Mouse (Mus musculus): ENCODE results near the gene Usp17lc. TPM values are rescaled to one million over a fixed set of nuclear protein-coding genes. Genes with fewer than 3 reads are reported as not detected.
"Not testable (repeated sequence)": the region's sequence is repeated elsewhere in the genome, so short reads cannot be mapped to it uniquely, and the experiment has no call there.

The Usp17lc gene
- polyA plus RNA-seq (2014; fragmentation: Nextera tagmentation; extraction: Ambion mirVana), result not detected in 2 replicates

DNA sequence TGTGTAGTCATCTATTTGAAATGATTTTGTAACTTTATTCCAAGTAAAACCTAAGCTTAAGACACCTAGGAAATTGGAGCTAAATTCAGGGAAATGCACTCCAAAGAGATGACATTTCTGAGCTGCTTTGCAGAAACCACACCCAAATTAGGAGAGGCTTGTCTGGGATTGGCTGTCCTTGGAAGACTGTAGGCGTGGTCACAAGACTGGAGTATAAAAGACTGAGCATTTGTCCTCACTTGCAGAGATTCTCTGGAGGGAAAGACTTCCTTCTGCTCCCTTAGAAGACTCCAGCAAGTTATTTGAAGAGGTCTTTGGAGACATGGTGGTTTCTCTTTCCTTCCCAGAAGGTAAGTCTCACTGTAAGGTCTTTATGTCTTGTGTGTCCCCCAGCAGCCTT is at the start of gene Usp17lc:
Usp17lc (plus strand) TSS at position 301 of the 400 bp plus-strand sequence.
- H3K4me1 ChIP-seq (ENCODE audit: control insufficient read depth, insufficient read depth, low read length); H3K27ac ChIP-seq (ENCODE audit: low read depth, low read length); ATAC-seq; H3K4me2 ChIP-seq (ENCODE audit: low read length); H3K36me3 ChIP-seq (ENCODE audit: control insufficient read depth, insufficient read depth, low read length); DNase-seq (ENCODE audit: low spot score); H3K9me3 ChIP-seq (replicated peaks; ENCODE audit: control insufficient read depth, low read length); H3K4me3 ChIP-seq (ENCODE audit: low read depth, low read length); H3K9ac ChIP-seq (ENCODE audit: low read length); H3K27me3 ChIP-seq (replicated peaks; ENCODE audit: control insufficient read depth, insufficient read depth, low read length): not testable (repeated sequence)
- WGBS, result 31% methylated on average over 1 of the region's 1 CpGs

DNA sequence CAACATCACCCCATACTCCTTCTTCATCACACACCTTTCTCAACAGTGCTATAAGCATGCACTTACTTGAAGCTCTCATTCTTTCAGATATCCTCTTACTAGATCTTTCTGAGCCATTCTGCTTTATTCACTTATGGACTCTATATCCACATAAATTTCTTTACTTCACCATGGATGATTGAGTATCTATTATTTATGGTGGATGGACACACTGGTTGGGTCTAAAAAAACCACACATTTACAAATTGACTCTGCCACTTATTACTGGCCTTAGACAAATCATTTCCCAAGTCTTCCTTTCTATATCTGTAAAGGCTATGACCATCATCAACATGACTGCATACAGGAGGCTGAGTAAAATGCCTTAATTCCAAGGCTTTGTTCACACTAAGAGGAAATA is 28.8 kb upstream of the Usp17lc start, which contains the start of gene Olfr603:
Olfr603 (minus strand) TSS at position 101 of the 400 bp plus-strand sequence.
- Histone ChIP-seq H3K9ac (ENCODE audit: low read length) (no peak within 1 kb of the TSS), H3K27ac (ENCODE audit: low read depth, low read length) (no peak within 1 kb of the TSS), H3K27me3 (replicated peaks; ENCODE audit: control insufficient read depth, insufficient read depth, low read length) (no peaks in the 10 kb centered on the region), H3K4me3 (ENCODE audit: low read depth, low read length) (no peak within 1 kb of the TSS), H3K36me3 (ENCODE audit: control insufficient read depth, insufficient read depth, low read length) (no peaks in the 10 kb centered on the region), H3K9me3 (replicated peaks; ENCODE audit: control insufficient read depth, low read length) (no peaks in the 10 kb centered on the region), H3K4me2 (ENCODE audit: low read length) (no peak within 1 kb of the TSS), H3K4me1 (ENCODE audit: control insufficient read depth, insufficient read depth, low read length) (no peaks in the 10 kb centered on the region)
- no peak for DNase-seq (ENCODE audit: low spot score)
- ATAC-seq, result no peak

DNA sequence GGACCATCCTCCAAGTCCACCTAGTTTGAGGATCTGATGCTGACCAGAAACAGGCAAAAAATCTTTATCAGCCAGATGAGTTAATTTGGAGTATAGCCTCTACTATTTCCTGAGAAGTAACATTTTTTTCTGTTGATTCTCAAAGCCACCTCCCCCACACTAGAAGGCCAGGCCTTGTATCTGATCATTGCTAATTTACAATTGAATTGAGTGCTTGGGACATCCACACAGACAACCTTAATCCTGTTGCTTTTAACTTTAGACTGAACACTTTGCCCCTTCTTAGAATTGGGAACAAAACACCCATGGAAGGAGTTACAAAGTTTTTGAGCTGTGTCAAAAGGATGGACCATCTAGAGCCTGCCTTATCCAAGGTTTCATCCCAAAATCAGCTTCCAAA is 17.1 kb upstream of the Usp17lc start:
- ATAC-seq, result no peak

DNA sequence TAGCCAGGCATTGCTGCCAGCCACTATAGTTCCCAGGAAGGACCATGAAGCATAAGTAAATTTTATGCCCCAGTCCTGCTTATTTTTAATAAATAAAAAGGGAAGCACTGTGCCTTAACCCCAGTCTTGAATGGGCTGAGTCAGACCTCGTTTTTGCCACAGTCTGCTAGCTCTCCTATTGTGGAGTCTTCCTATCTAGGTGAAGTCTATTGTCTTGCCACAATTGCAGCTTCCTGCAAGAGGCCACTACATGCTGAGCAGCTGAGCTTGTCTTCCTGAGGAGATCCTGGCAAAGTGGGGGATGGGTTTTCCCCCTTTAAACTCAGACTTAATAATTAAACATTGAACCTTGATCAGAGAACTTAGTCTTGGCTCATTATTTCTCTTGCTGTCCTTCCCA is 15.9 kb upstream of the Usp17lc start:
- Histone ChIP-seq H3K9me3 (replicated peaks; ENCODE audit: control insufficient read depth, low read length) (no peaks in the 10 kb centered on the region), H3K4me2 (ENCODE audit: low read length) (no peak overlapping the region), H3K27me3 (replicated peaks; ENCODE audit: control insufficient read depth, insufficient read depth, low read length) (no peaks in the 10 kb centered on the region), H3K4me3 (ENCODE audit: low read depth, low read length) (no peak overlapping the region), H3K36me3 (ENCODE audit: control insufficient read depth, insufficient read depth, low read length) (no peaks in the 10 kb centered on the region), H3K27ac (ENCODE audit: low read depth, low read length) (no peak overlapping the region), H3K9ac (ENCODE audit: low read length) (no peak overlapping the region), H3K4me1 (ENCODE audit: control insufficient read depth, insufficient read depth, low read length) (no peaks in the 10 kb centered on the region)
- 0% methylated on average over 1 of the region's 1 CpGs for WGBS
- DNase-seq (ENCODE audit: low spot score), result no peak
- no peak for ATAC-seq

More for the DNA sequence above, 17.1 kb upstream of the Usp17lc start:
- no peak overlapping the region for H3K27ac ChIP-seq (ENCODE audit: low read depth, low read length)
- H3K27me3 ChIP-seq (replicated peaks; ENCODE audit: control insufficient read depth, insufficient read depth, low read length), result no peaks in the 10 kb centered on the region
- H3K9me3 ChIP-seq (replicated peaks; ENCODE audit: control insufficient read depth, low read length), result no peaks in the 10 kb centered on the region
- no peak for DNase-seq (ENCODE audit: low spot score)
- no peaks in the 10 kb centered on the region for H3K4me1 ChIP-seq (ENCODE audit: control insufficient read depth, insufficient read depth, low read length)
- no peak overlapping the region for H3K4me3 ChIP-seq (ENCODE audit: low read depth, low read length)
- H3K36me3 ChIP-seq (ENCODE audit: control insufficient read depth, insufficient read depth, low read length), result no peaks in the 10 kb centered on the region
- H3K4me2 ChIP-seq (ENCODE audit: low read length), result no peak overlapping the region
- no peak overlapping the region for H3K9ac ChIP-seq (ENCODE audit: low read length)

DNA sequence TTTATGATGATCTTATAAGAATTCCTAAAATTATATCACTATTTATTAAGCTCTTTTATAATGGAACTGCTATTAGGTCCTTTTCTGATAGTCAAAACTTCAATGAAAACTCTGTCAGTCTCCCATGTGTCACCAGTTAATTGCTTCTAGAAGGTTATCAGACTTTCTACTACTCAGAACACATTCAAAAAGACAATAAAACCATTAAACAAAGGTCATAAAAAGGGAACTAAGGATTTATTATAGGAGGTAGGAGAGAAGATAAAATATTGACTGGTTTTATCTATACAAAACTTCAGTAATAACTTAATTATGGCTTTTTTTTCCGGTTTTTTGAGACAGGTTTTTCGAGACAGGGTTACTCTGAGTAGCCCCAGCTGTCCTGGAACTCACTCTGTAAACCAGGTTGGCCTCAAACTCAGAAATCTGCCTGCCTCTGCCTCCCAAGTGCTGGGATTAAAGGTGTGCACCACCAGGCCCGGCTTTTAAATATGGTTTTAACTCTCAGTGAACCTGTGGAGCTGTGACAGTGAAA is 8.3 kb upstream of the Usp17lc start:
- 77% methylated on average over 3 of the region's 3 CpGs for WGBS
- not testable (repeated sequence) for H3K4me2 ChIP-seq (ENCODE audit: low read length); H3K4me1 ChIP-seq (ENCODE audit: control insufficient read depth, insufficient read depth, low read length); H3K27me3 ChIP-seq (replicated peaks; ENCODE audit: control insufficient read depth, insufficient read depth, low read length); DNase-seq (ENCODE audit: low spot score); H3K4me3 ChIP-seq (ENCODE audit: low read depth, low read length); H3K9me3 ChIP-seq (replicated peaks; ENCODE audit: control insufficient read depth, low read length); H3K9ac ChIP-seq (ENCODE audit: low read length); H3K27ac ChIP-seq (ENCODE audit: low read depth, low read length); H3K36me3 ChIP-seq (ENCODE audit: control insufficient read depth, insufficient read depth, low read length); ATAC-seq

DNA sequence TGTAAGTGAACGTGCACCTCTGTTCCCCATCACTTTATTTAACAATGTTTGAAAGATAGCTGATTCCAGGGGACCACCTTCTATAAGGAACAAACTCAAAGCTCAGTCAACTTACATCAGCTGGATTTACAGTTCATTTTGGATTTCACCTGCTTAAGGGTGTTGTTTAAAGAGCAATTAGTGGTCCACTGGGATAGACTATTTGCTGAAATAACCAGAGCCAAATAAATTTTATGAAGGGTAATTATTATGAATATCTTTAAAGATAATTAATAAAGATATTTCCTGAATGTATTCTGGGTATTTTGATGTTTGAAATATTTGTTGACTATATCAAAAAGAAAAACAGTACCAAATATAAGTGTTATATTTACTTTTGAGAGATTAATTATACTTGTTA is 30.5 kb downstream of the Usp17lc start, which contains the start of gene Olfr605:
Olfr605 (minus strand) TSS at position 101 of the 400 bp plus-strand sequence.
- Histone ChIP-seq H3K4me2 (ENCODE audit: low read length) (no peak within 1 kb of the TSS), H3K9ac (ENCODE audit: low read length) (no peak within 1 kb of the TSS), H3K4me3 (ENCODE audit: low read depth, low read length) (no peak within 1 kb of the TSS), H3K4me1 (ENCODE audit: control insufficient read depth, insufficient read depth, low read length) (no peaks in the 10 kb centered on the region), H3K9me3 (replicated peaks; ENCODE audit: control insufficient read depth, low read length) (no peaks in the 10 kb centered on the region), H3K36me3 (ENCODE audit: control insufficient read depth, insufficient read depth, low read length) (no peaks in the 10 kb centered on the region), H3K27ac (ENCODE audit: low read depth, low read length) (no peak within 1 kb of the TSS), H3K27me3 (replicated peaks; ENCODE audit: control insufficient read depth, insufficient read depth, low read length) (no peaks in the 10 kb centered on the region)
- ATAC-seq (no peak), DNase-seq (ENCODE audit: low spot score) (no peak)
- 100% methylated on average over 1 of the region's 1 CpGs for WGBS

DNA sequence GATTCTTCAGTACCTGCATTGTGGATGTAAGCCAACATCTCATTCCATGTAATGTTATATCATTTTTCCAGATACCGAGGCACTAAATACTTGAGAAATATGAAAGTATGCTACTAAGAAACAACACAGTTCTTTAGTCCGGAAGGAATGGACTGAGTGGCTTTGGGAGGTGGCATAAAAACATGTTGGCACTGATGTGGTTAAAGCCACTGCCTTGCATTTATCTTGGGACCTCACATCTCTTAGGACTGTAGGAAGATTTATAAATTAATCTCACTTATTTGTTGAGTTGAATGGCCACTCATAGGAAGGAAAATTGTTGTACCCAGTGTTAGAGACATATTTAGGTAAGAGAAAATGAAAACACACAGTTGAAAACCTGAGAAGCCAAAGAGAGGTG is 33.9 kb downstream of the Usp17lc start, which contains the start of gene Olfr606:
Olfr606 (plus strand) TSS at position 301 of the 400 bp plus-strand sequence.
- H3K27me3 ChIP-seq (replicated peaks; ENCODE audit: control insufficient read depth, insufficient read depth, low read length), result no peaks in the 10 kb centered on the region
- H3K9me3 ChIP-seq (replicated peaks; ENCODE audit: control insufficient read depth, low read length), result no peaks in the 10 kb centered on the region
- no peak for ATAC-seq
- no peaks in the 10 kb centered on the region for H3K4me1 ChIP-seq (ENCODE audit: control insufficient read depth, insufficient read depth, low read length)
- H3K4me3 ChIP-seq (ENCODE audit: low read depth, low read length), result no peak within 1 kb of the TSS
- H3K27ac ChIP-seq (ENCODE audit: low read depth, low read length), result no peak within 1 kb of the TSS
- H3K4me2 ChIP-seq (ENCODE audit: low read length), result no peak within 1 kb of the TSS
- no peak within 1 kb of the TSS for H3K9ac ChIP-seq (ENCODE audit: low read length)
- H3K36me3 ChIP-seq (ENCODE audit: control insufficient read depth, insufficient read depth, low read length), result no peaks in the 10 kb centered on the region
- no peak for DNase-seq (ENCODE audit: low spot score)
- 90% methylated on average over 2 of the region's 2 CpGs for WGBS

DNA sequence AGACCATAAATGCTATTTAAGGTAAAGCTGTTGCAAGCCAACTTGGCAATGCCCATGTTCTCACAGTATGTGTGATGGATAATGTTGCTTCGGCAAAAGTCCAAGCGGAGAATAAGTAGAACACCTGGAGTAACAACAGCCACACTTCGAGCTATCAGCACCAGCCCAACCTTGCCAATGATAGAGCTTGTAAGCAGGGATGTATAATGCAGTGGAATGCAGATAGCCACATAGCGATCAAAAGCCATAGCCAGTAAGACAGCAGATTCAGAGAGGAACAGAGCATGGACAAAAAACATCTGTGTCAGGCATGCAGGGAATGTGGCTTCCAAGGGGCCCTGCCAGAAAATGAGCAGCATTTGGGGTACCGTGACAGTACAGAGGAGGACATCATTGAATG is 45.7 kb downstream of the Usp17lc start:
- H3K9me3 ChIP-seq (replicated peaks; ENCODE audit: control insufficient read depth, low read length), result no peaks in the 10 kb centered on the region
- no peak overlapping the region for H3K4me3 ChIP-seq (ENCODE audit: low read depth, low read length)
- no peaks in the 10 kb centered on the region for H3K27me3 ChIP-seq (replicated peaks; ENCODE audit: control insufficient read depth, insufficient read depth, low read length)
- no peak overlapping the region for H3K27ac ChIP-seq (ENCODE audit: low read depth, low read length)
- no peak overlapping the region for H3K4me2 ChIP-seq (ENCODE audit: low read length)
- DNase-seq (ENCODE audit: low spot score) (no peak), ATAC-seq (no peak)
- 91% methylated on average over 5 of the region's 5 CpGs for WGBS
- H3K4me1 ChIP-seq (ENCODE audit: control insufficient read depth, insufficient read depth, low read length), result no peaks in the 10 kb centered on the region
- no peaks in the 10 kb centered on the region for H3K36me3 ChIP-seq (ENCODE audit: control insufficient read depth, insufficient read depth, low read length)
- H3K9ac ChIP-seq (ENCODE audit: low read length), result no peak overlapping the region
